Mouse (Mus musculus) T-helper 1 cell (primary cell): ENCODE results near the gene Bcap31.

Experiments
- in situ Hi-C: fragments of 300-600 bp; cut with MboI, MseI; formaldehyde crosslinking; loops from one replicate; pipeline ENCODE4 v1.15.1; 2025; ENCODE audit warnings: high pct_unique_total_duplicates

Gene Bcap31

DNA sequence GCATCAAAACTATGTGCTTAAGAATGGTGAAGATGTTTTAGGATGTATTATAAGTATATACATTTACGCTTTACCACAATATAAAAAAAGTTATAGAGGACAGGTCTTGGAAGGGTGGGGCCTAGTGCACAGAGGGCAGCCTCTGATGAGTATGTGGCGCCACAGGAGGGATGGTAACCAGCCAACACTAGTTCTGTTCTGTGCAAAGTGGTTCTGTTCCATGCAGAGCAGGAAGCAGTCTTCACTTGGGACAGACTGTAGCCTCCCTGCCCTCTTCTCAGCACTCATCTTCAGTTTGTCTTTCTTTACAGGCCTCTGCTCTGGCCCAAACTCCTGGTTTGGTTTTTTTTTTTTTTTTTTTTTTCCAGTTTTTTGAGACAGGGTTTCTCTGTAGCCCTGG lies 31.8 kb downstream of the Bcap31 start:
- in situ Hi-C loops: no loop called here

DNA sequence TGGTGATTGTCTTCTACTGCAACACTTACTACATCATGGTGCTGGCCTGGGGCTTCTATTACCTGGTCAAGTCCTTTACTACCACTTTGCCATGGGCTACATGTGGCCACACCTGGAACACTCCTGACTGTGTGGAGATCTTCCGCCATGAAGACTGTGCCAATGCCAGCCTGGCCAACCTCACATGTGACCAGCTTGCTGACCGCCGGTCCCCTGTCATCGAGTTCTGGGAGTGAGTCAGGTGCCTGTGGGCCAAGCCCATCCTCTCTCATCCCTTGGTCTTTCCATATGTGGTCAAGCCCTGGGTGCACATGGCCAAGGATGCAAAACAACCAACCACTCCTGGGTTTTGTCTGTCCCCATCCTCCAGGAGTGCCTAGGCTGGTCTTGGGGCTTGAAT lies 39.3 kb downstream of the Bcap31 start:
- in situ Hi-C loops: no loop called here

DNA sequence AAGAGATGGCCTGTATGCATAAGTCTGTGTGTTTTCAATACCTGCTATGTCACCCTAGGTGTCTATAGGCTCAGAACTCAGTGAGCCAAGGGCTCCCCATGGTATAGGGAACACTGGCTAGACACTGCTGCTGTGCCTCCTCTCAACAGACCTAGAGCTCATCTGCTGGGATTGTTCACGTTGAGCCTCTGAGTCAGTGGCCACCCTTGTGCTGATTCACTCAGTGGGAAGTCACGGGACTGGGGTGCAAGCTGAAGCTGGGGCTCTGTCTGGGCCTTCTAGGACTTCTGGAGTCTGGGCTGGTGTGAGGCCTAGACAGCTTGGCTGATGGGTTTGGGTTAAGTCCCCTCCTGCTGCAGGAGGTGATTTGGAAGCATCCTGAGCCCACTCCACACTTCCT lies 40.7 kb downstream of the Bcap31 start:
- in situ Hi-C loops: no loop called here

DNA sequence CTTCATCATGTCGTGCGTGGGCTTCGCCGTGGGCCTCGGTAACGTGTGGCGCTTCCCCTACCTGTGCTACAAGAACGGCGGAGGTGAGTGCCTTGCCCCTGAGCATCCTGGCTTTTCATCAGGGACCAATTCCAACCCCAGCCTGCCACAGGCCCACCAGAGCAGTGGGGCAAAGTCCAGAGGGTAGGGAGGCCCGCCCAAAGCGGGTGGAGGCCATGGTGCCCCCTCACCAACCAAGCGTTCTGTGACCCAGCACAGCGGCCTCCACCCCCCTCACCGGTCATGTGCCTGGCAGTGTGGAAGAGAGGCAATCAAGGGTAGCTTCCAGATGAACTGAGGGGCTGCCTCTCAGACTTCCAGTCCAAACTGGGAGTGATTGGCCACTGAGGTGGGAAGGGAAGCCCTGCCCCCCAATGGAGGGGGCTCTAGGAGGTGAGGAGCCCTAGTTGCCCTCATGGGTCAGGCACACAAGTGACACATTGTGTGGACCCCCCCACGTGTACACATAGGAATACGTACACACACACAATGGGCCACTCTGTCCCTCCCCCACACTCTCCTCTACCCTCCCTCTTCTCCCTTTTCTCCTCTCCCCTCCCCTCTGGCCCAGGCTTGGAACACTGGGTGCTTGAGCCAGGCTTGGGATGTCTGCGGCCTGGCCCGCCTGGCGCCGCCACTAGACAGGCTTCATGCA lies 41.9 kb downstream of the Bcap31 start:
- in situ Hi-C loops: no loop called here

DNA sequence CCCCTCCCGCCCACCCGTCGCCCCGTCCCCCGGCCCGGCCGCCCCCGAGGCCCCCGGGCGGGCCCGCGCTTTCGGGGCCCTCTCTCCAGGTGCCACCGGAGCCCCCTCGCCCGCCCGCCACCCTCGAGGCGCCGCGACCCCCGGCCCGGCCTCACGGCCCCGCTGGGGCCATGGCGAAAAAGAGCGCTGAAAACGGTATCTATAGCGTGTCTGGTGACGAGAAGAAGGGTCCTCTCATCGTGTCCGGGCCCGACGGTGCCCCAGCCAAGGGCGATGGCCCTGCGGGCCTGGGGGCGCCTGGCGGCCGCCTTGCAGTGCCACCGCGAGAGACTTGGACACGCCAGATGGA lies 42.4 kb downstream of the Bcap31 start:
- in situ Hi-C loops: no loop called here

DNA sequence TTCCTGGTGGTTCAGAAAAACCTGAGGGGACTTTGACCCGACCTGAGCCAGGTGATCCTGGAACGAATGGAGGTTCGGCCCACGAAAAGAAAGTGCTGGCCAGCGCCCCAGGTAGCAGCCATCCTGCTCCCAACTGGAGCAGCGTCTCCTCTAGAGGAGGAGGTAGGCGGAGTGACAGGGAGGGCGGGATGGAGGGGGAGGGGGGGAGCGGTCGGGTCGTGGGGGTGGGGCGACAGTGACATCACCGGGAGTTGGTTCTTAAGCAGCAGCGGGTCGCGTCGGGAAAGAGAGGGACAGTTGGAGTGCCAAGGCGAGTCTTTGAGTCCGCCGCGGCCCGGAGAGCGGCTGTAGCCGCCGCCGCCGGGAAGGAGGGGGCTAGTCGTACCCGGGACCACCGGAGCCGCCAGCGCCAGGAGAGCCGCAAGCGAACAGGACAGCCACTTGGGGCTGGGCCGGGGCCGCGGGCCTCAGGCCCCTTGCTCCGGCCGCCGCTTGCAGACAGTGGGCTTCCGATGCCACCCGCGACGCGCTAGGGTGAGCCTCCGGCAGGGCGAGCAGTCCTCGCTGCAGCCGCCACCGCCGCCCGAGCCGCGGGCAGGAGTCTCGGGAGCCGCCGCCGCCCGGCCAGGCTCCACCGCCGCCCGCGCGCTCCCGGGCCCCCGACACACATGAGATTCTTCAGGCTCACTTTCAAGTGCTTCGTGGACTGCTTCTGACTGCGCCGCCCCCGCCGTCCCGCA lies 42.9 kb downstream of the Bcap31 start, which contains the start of gene Slc6a8:
TSS of gene Slc6a8 (plus strand) at position 272 of the 740 bp plus-strand sequence.
- in situ Hi-C loops: no loop called here

DNA sequence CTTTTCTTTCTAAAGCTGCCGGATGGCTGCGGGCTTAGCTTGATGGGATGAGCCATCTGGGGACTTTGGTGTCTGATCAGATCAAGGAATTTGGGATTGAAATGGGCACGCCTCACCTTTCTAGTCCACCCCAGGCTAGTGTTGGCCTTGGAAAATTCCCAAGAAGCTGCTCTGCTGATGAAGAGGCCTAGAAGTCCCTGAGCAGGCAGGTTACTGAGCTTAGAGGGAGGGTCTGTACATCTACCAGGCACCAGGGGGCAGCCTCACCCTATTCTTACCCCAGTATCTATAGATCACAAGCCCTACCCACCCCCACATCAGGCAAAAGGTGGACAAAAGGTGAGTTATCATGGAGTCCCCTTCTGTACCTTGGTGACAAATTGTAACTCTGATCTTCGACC lies 43.9 kb downstream of the Bcap31 start:
- in situ Hi-C loops: no loop called here

DNA sequence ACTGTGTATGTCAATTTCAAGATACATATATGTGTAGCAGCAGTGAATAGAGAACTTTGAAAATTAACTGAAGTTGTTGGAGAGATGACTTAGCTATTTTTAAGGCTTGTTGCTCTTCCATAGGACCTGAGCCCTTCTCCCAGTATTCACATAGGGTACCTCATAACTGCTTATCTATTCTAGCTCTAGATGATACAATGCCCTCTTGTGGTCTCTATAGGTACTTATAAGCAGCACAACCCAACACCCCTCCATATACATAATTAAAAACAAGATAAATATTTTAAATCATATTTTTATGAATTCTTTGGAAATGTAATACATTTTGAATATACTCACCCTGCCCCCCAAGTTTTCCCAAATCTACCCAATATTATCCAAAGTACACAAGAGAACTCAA lies 52.8 kb downstream of the Bcap31 start:
- in situ Hi-C loops: no loop called here

DNA sequence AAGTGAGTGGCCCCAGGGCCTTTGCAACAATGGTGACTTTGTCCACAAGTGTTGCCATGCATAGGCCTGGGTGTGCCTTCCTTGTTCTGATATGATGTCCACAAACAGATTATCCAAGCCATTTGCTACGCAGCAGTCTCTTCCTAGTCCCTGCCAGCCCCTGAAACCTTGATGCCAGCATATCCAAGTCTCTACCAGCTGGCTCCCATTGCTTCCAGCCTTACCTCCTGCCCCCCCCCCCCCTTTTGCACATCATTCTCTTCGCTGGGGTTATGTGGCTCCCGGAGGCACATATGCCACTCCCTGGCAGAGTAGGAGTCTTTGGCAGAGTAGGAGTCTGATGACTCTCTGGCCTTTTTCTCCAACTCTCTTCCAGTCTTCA lies 55.7 kb downstream of the Bcap31 start:
- in situ Hi-C loops: no loop called here

DNA sequence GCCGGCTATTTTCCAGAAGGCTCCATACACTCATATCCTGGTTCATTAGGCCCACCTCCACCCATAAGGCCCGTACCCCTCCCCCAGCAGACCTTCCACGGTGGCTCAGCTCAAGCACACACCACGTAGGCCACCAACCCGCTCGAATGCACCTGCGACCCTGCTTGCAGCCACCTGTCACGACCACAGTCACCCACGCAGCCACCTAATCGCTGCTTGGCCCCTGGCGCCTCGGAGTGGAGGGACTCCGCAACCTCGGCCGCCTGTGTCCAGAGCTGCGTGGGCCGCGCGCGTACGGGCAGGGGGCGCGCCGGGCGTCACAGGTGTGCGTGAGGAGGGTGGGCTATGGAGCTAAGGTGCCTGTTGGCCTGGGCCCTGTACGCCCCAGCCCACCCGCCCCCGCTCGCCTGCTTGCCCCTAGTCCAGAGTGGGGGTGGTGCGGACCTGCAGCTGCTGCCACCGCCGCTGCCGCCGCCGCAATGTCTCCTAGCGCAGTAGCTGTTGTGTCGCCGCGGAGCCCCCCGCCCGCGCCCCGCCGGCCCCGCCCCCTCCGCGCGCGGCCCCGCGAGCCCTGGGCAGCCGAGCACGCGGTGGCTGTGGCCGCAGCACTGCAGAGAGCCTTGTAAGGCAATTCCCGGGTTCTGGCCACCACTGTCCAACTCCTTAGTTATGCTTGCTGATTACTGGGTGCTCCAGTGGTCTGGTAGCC lies 56.2 kb downstream of the Bcap31 start, which contains the start of gene Pnck:
TSS of gene Pnck (minus strand) at position 543 of the 709 bp plus-strand sequence.
- in situ Hi-C loops: loop anchor here (5.0 kb wide), 1 partner anchor 602 kb away; no protein-coding TSS in a partner anchor

DNA sequence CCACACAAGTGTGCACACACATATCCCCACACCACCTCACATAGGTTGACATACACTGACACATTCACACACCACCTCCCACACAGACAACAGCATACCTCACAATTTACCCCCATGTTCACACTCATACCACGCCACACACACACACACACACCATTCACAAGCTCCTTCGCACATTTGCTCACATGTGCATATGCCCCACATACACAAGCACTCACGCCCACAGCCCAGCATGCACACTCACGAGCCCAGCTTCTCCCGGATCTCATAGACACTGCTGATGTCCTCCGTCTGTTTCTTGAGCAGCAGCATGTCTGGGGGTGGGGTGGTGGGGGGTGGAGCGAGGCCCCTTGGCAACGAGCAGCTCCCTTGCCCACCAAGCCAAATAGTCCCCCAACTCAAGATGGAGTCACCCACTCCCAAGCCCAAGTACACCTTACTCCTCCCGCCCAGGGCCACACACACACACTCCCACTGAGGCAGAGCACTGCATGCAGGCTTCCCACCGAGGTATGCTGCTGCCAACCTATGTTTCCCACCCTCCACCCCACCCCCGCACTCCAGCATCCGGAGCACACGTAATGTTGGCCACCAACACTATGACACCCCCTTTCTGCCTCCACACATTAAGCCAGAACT lies 56.9 kb downstream of the Bcap31 start:
- in situ Hi-C loops: loop anchor here (5.0 kb wide), 1 partner anchor 602 kb away; no protein-coding TSS in a partner anchor

DNA sequence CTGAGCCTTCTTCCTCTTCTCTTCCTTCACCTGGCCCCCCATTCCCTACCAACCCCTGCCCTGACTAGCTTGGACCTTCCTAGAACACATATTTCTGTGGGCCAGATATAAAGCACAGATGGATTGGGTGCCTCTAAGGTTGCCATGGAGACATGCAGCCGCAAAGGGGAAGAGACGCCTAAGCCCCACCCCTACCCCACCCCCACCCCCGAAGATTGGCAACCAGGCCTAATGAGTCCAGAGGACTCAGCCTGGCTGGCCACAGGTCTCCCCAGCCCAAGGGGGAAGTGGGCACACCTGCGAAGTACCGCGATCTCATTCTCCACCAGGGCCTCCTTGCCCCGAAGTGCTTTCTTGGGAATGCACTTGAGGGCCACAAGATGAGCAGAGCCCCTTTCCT lies 57.6 kb downstream of the Bcap31 start:
- in situ Hi-C loops: loop anchor here (5.0 kb wide), 1 partner anchor 601 kb away; no protein-coding TSS in a partner anchor

DNA sequence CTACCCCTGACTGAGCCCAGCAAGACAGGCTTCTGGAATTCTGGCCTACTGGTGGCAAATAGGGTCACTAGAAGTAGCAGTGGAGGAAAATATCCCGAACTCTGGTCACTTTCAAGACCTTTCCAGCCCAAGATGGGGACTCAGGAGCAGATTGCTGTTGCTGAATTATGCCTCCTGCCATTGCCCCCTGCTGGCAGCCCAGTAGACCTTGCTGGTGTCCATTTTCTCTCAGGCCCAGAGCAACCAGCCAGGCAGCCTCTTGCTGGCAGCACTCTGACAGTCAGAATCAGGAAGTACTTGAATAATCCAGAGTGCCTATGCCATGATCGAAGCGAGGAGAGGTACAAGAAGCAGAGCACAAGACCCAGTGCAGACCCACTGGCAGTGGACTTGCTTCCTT lies 60.4 kb downstream of the Bcap31 start:
- in situ Hi-C loops: loop anchor here (5.0 kb wide), 1 partner anchor 598 kb away; no protein-coding TSS in a partner anchor

DNA sequence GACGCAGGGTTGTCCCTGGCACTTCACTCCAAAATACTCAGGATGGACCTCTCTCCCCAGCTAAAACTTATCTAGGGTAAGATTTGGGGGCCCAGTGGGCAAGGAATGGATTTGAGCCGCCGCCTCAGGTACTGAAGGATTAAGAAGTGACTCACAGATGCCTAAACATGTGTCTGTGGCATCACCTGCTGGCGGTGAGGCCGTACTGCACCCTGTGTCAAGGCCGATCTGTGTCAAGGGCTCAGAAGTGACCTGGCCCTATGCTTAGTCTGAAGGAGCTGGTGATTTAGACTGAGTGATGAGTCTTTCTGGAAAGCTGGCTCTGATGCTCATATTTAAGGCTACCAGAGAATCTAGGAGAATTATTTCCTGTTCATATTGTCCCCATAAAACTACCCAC lies 61.8 kb downstream of the Bcap31 start:
- in situ Hi-C loops: loop anchor here (5.0 kb wide), 1 partner anchor 77 kb away; no protein-coding TSS in a partner anchor

DNA sequence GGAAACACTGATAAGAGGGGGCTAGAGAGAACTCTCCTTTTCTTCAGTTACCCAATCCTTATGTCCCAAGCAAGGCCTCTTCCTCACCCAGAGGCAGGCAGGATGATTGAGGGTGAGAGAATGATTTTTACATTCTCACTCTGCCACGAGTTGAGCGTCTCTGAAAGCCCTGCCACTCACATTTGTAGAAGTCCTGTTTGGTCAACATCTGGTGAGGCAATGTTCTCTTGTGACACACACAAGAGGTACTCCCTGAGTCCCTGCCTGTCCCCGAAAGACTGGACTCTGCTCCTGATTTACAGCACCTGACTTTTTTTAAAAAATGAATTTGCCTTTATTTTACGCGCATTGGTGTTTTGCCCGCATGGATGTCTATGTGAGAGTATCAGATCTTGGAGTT lies 62.6 kb downstream of the Bcap31 start:
- in situ Hi-C loops: loop anchor here (5.0 kb wide), 1 partner anchor 76 kb away; no protein-coding TSS in a partner anchor

DNA sequence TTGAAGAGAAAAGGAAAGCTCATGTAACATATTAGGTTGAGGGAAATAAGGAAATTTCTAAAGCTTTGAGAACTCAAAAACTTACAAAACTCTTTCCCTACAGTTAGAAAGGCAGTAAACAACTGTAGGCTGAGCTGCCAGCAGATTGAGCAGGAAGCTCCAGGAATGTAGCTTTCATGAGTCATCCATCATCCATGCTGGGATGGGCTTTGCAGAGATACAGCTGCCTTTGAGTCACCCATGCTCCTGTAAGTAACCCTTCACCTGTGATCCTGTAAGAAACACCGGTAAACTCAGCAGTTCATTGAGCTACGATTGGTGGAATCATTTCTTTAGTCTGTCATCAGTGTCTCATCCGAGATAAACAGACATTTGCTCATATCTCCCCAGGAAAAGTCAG lies 65.1 kb downstream of the Bcap31 start:
- in situ Hi-C loops: loop anchor here (5.0 kb wide), 1 partner anchor 74 kb away; no protein-coding TSS in a partner anchor

DNA sequence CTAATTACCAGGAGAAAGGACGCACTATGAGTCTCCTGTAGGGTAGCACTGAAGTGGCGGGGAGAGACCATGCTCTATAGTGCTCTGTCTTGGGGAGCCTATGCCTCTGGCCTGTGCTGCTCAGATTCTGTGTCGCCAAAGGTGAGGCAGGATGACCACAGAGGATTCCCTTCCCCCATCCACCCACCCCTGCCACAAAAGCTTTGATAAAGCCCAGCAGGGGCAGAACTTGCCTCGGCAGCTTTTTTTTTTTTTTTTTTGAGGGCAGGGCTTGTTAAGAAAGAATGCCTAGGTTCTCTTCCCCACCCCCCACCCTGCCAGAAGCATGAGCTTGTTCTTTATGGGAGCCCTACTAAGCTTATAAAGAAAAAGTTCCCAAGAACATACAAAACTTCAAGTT lies 70.9 kb downstream of the Bcap31 start:
- in situ Hi-C loops: no loop called here

DNA sequence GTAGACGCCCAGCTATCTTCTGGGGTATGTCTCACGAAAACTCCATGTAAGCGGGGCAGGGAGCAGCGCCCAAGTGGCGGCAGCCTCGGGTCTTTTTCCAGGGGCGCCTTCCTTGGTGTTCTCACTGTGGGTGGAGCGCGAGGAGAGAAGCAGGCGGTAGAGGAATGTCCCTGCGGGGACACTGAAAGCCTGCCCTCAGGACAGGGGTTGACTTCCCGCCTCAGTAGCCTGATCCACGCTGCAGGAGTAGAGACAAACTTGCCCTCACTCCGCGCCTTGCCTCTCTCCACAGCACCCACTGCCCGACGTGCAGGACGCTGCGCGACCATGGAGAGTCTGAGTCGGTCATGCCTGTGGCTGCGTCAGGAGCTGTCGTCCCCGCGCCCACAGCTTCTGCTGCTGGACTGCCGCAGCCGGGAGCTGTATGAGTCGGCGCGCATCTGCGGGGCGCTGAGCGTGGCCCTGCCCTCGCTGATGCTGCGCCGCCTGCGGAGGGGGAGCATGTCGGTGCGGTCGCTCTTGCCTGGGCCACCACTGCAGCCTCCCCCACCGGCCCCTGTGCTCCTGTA lies 76.0 kb downstream of the Bcap31 start:
- in situ Hi-C loops: no loop called here

DNA sequence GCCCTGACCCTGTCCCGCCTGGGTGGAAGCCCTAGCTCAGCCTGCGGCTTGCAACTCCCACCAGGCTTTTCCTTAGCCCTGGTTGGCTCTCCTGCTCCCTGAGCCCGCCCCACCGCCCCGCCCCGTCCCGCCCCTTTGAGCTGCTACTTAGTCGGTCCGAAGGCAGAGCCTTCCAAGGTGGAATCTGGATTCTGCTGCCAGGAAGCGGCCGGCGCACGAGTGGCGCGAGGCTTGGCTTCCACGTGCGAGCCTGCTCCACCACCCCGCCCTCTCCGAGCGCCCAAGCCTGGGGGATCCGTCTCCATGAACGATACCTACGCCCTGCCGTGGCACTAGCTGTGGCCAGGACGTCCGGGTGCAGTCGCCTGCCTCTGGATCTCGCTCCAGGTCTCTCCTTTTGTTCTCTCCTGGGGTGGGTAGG lies 76.7 kb downstream of the Bcap31 start, which contains the start of gene Dusp9:
TSS of gene Dusp9 (plus strand) at position 165 of the 421 bp plus-strand sequence.
- in situ Hi-C loops: no loop called here

DNA sequence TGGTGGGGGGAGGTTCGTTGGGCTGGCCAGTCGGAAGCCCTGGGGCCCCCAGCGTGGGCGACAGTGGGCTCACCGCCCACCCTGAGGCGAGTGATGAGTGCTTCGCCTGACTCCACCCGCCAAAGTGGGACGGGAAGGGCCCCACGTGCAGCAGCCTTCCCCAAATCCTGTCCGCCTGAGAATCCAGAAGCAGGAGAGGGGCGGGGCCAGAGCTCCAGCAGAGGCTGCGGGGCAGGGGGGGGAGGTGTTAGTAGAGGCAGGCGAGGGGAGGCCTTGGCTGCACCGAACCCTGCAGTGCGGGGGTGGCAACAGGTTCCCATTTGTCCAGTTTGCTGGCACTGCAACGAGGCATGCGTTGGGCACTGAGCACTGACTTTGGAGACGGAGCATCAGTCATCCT lies 78.6 kb downstream of the Bcap31 start:
- in situ Hi-C loops: no loop called here
